Mouse (Mus musculus) G1E (cell line): Measurements from ENCODE around the gene Gm12169.

Experiments used
- CTCF ChIP-seq: IDR thresholded peaks from 2 replicates; pipeline ENCODE4 v1.5.1; 2012; ENCODE audit warnings: low read depth, low read length, inconsistent platforms, mixed read lengths
- GATA1 ChIP-seq: IDR thresholded peaks from 2 replicates; pipeline ENCODE4 v1.6.1; 2012; ENCODE audit warnings: borderline replicate concordance, low read length, inconsistent platforms, mixed read lengths
- GATA2 ChIP-seq: IDR thresholded peaks from 2 replicates; pipeline ENCODE4 v1.6.1; 2012; ENCODE audit warnings: low read depth, low read length, inconsistent platforms, borderline replicate concordance
- POLR2AphosphoS5 ChIP-seq: IDR thresholded peaks from 2 replicates; pipeline ENCODE4 v1.6.1; 2012; ENCODE audit warnings: low read depth, low read length, inconsistent platforms; ENCODE audit not compliant: insufficient replicate concordance
- TAL1 ChIP-seq: conservative IDR thresholded peaks from 2 replicates; pipeline ENCODE4 v1.6.1; 2012; ENCODE audit warnings: low read depth, low read length, inconsistent platforms, mixed read lengths

DNA sequence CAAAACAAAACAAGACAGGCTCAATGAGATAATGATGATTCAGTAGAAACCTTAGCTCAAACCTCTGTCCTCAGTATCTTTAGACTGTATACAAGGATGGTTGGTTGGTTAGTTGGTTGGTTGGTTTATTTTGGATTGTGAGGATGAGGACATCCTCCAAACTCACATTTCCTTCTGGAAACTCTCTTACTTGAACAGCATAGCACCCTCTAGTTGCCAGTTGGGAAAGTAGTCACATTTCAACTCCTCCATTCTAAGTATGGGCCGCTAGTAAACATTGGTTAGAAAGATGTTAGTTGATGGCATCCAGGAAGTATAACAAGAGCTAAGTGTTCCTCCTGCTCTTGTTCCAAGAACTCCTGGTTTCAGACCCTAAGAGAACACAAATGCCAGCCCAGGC, 45.1 kb downstream of the Gm12169 start:
- TF ChIP-seq CTCF (no peak), GATA2 (no peak), POLR2AphosphoS5 (no peak), GATA1 (no peak), TAL1 (no peak)
